Mouse (Mus musculus): ENCODE measurements around the gene Zfp319. TPM values are rescaled to one million over a fixed set of nuclear protein-coding genes. Genes with fewer than 3 reads are reported as not detected.

Zfp319 gene
- polyA plus RNA-seq, 1 experiment from 2014 or later: 3.4 TPM

- 69% methylated on average over 5 of the region's 5 CpGs for WGBS
- Histone ChIP-seq H3K4me3 (ENCODE audit: low read depth, low read length) (no peak overlapping the region), H3K27ac (ENCODE audit: low read depth, low read length) (no peak overlapping the region), H3K4me1 (replicated peaks; ENCODE audit: control insufficient read depth, insufficient read depth, low read length) (no peaks in the 10 kb centered on the region; the same call in 1 of the 2 replicates), H3K36me3 (ENCODE audit: control insufficient read depth, insufficient read depth, low read length) (peaks cover 24% of the 10 kb centered on the region), H3K4me2 (no peak overlapping the region), H3K27me3 (replicated peaks; ENCODE audit: control insufficient read depth, insufficient read depth, low read length) (peaks cover 2% of the 10 kb centered on the region), H3K9ac (ENCODE audit: low read depth, low read length) (no peak overlapping the region), H3K9me3 (ENCODE audit: control insufficient read depth, low read length) (no peaks in the 10 kb centered on the region)
- no peak for ATAC-seq (replicated peaks; ENCODE audit: low FRiP score)
- DNase-seq (ENCODE audit: low spot score): no peak
Observed at GRCm38 (mm10) chr8:95324646-95325045, 7.1 kb downstream of the Zfp319 start.

DNA sequence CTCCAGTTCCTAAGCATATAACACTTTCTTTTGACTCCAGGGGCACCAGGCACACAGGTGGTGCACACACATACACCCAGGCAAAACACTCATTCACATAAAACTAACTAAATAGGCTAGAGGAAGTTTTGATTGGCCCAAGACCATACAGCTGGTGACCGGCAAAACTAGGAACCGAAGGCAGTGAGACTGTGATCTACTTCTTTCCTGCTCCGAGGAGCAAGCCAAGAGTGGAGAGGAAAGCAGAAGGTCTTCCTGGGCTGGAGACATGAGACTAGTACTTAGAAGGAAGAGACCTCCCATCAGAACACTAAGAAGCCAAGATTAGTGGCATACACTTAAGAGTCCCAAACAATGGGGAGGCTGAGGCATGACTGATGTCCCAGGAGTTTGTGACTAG is 8.5 kb downstream of the Zfp319 start:
- WGBS: 80% methylated on average over 3 of the region's 3 CpGs
- H3K9me3 ChIP-seq (ENCODE audit: control insufficient read depth, low read length): no peaks in the 10 kb centered on the region
- H3K4me1 ChIP-seq (replicated peaks; ENCODE audit: control insufficient read depth, insufficient read depth, low read length): no peaks in the 10 kb centered on the region; the same call in 1 of the 2 replicates

GRCm38 (mm10) chr8:95320224-95321139 is 11.3 kb downstream of the Zfp319 start:
- peak; percentile 63 for DNase-seq (ENCODE audit: low spot score)
- 3% methylated on average over 41 of the region's 41 CpGs for WGBS
- Histone ChIP-seq H3K27ac (ENCODE audit: low read depth, low read length) (no peak overlapping the region), H3K4me3 (ENCODE audit: low read depth, low read length) (peak overlapping the region; percentile 51), H3K9me3 (ENCODE audit: control insufficient read depth, low read length) (no peaks in the 10 kb centered on the region), H3K4me1 (replicated peaks; ENCODE audit: control insufficient read depth, insufficient read depth, low read length) (no peaks in the 10 kb centered on the region; the same call in 1 of the 2 replicates), H3K9ac (ENCODE audit: low read depth, low read length) (0 out of 2 replicates have a peak overlapping the region, but pooled peaks have one; percentile 20), H3K4me2 (peak overlapping the region; percentile 93), H3K36me3 (ENCODE audit: control insufficient read depth, insufficient read depth, low read length) (no peaks in the 10 kb centered on the region), H3K27me3 (replicated peaks; ENCODE audit: control insufficient read depth, insufficient read depth, low read length) (peaks cover 2% of the 10 kb centered on the region)
- peak; percentile 66 for ATAC-seq (replicated peaks; ENCODE audit: low FRiP score)

More for the DNA sequence above, 8.5 kb downstream of the Zfp319 start:
- H3K4me3 ChIP-seq (ENCODE audit: low read depth, low read length): no peak overlapping the region
- no peak overlapping the region for H3K9ac ChIP-seq (ENCODE audit: low read depth, low read length)
- no peak for DNase-seq (ENCODE audit: low spot score)
- no peak overlapping the region for H3K4me2 ChIP-seq
- H3K27me3 ChIP-seq (replicated peaks; ENCODE audit: control insufficient read depth, insufficient read depth, low read length): peaks cover 2% of the 10 kb centered on the region
- H3K36me3 ChIP-seq (ENCODE audit: control insufficient read depth, insufficient read depth, low read length): peaks cover 9% of the 10 kb centered on the region
- H3K27ac ChIP-seq (ENCODE audit: low read depth, low read length): no peak overlapping the region
- ATAC-seq (replicated peaks; ENCODE audit: low FRiP score): no peak

DNA sequence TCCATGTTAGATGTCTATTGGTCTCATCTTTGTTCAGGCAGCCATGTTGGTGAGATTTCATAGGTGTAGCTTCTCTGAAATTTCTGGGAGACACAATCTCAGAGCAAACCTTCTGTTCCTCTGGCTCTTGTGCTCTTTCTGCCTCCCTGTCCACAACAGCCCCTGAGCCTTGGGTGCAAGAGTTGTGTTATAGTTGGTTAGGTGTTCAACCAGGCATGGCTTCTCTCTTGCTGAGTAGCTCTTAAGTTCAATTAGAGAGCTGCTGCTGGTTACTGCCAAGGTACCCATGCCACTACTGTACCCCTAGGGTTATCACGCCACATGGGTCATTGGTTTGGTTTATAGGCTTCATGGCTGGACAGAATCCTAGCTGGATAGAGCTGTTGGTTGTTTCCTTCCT is 16.4 kb downstream of the Zfp319 start:
- H3K4me1 ChIP-seq (replicated peaks; ENCODE audit: control insufficient read depth, insufficient read depth, low read length): no peaks in the 10 kb centered on the region
- DNase-seq (ENCODE audit: low spot score) (no peak), ATAC-seq (replicated peaks; ENCODE audit: low FRiP score) (no peak)
- H3K27ac ChIP-seq (ENCODE audit: low read depth, low read length): no peak overlapping the region
- no peak overlapping the region for H3K9ac ChIP-seq (ENCODE audit: low read depth, low read length)
- H3K4me3 ChIP-seq (ENCODE audit: low read depth, low read length): no peak overlapping the region
- no peaks in the 10 kb centered on the region for H3K36me3 ChIP-seq (ENCODE audit: control insufficient read depth, insufficient read depth, low read length)
- 91% methylated on average over 1 of the region's 1 CpGs for WGBS
- no peak overlapping the region for H3K4me2 ChIP-seq
- no peaks in the 10 kb centered on the region; the same call in 1 of the 2 replicates for H3K27me3 ChIP-seq (replicated peaks; ENCODE audit: control insufficient read depth, insufficient read depth, low read length)
- H3K9me3 ChIP-seq (ENCODE audit: control insufficient read depth, low read length): no peaks in the 10 kb centered on the region

DNA sequence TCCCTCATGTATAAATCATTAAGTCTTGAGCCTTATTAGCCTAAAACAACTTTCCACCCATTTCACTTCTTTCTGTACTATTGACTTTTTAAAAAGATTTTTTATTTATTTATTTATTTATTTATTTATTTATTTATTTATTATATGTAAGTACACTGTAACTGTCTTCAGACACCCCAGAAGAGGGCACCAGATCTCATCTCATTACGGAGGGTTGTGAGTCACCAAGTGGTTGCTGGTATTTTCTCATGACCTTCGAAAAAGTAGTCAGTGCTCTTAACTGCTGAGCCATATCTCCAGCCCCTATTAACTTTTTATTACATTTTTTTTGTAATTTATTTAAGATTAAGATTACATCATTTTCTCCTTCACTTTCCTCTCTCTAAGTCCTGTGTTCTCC is 17.0 kb downstream of the Zfp319 start:
- ATAC-seq (replicated peaks; ENCODE audit: low FRiP score) (no peak), DNase-seq (ENCODE audit: low spot score) (no peak)
- no peak overlapping the region for H3K4me2 ChIP-seq
- 68% methylated on average over 2 of the region's 2 CpGs for WGBS
- H3K9me3 ChIP-seq (ENCODE audit: control insufficient read depth, low read length): no peaks in the 10 kb centered on the region
- H3K36me3 ChIP-seq (ENCODE audit: control insufficient read depth, insufficient read depth, low read length): no peaks in the 10 kb centered on the region
- no peak overlapping the region for H3K4me3 ChIP-seq (ENCODE audit: low read depth, low read length)
- H3K27me3 ChIP-seq (replicated peaks; ENCODE audit: control insufficient read depth, insufficient read depth, low read length): no peaks in the 10 kb centered on the region; the same call in 1 of the 2 replicates
- H3K9ac ChIP-seq (ENCODE audit: low read depth, low read length): no peak overlapping the region
- H3K4me1 ChIP-seq (replicated peaks; ENCODE audit: control insufficient read depth, insufficient read depth, low read length): no peaks in the 10 kb centered on the region
- H3K27ac ChIP-seq (ENCODE audit: low read depth, low read length): no peak overlapping the region

DNA sequence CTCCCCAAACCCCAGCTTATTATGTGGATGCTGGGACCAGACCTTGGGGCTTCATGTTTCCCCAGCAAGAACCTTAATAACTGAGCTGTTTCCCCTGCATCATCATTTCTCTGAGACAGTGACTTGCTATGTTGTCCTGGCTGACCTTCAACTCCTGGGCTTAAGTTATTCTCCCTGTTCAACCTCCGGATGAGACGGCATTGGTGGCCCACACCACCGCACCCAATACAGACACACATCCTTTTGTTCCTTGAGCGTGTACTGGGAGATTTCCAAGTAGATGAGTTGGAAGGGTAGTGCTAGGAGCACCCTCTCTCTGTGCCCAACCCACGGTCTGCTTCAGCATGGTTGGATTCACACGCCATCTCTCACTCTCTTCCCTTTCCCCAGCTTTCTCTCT is 17.9 kb downstream of the Zfp319 start:
- H3K27ac ChIP-seq (ENCODE audit: low read depth, low read length): no peak overlapping the region
- H3K4me1 ChIP-seq (replicated peaks; ENCODE audit: control insufficient read depth, insufficient read depth, low read length): no peaks in the 10 kb centered on the region
- no peak for ATAC-seq (replicated peaks; ENCODE audit: low FRiP score)

GRCm38 (mm10) chr8:95312836-95313235 is 18.9 kb downstream of the Zfp319 start:
- ATAC-seq (replicated peaks; ENCODE audit: low FRiP score) (no peak), DNase-seq (ENCODE audit: low spot score) (no peak)
- Histone ChIP-seq H3K9ac (ENCODE audit: low read depth, low read length) (no peak overlapping the region), H3K27me3 (replicated peaks; ENCODE audit: control insufficient read depth, insufficient read depth, low read length) (no peaks in the 10 kb centered on the region), H3K9me3 (ENCODE audit: control insufficient read depth, low read length) (no peaks in the 10 kb centered on the region), H3K4me2 (no peak overlapping the region), H3K4me3 (ENCODE audit: low read depth, low read length) (no peak overlapping the region), H3K36me3 (ENCODE audit: control insufficient read depth, insufficient read depth, low read length) (no peaks in the 10 kb centered on the region), H3K27ac (ENCODE audit: low read depth, low read length) (no peak overlapping the region), H3K4me1 (replicated peaks; ENCODE audit: control insufficient read depth, insufficient read depth, low read length) (no peaks in the 10 kb centered on the region)
- 64% methylated on average over 18 of the region's 18 CpGs for WGBS

More for the DNA sequence above, 17.9 kb downstream of the Zfp319 start:
- Histone ChIP-seq H3K4me2 (no peak overlapping the region), H3K27me3 (replicated peaks; ENCODE audit: control insufficient read depth, insufficient read depth, low read length) (no peaks in the 10 kb centered on the region), H3K36me3 (ENCODE audit: control insufficient read depth, insufficient read depth, low read length) (no peaks in the 10 kb centered on the region), H3K9ac (ENCODE audit: low read depth, low read length) (no peak overlapping the region), H3K9me3 (ENCODE audit: control insufficient read depth, low read length) (no peaks in the 10 kb centered on the region), H3K4me3 (ENCODE audit: low read depth, low read length) (no peak overlapping the region)
- 88% methylated on average over 6 of the region's 6 CpGs for WGBS
- no peak for DNase-seq (ENCODE audit: low spot score)

DNA sequence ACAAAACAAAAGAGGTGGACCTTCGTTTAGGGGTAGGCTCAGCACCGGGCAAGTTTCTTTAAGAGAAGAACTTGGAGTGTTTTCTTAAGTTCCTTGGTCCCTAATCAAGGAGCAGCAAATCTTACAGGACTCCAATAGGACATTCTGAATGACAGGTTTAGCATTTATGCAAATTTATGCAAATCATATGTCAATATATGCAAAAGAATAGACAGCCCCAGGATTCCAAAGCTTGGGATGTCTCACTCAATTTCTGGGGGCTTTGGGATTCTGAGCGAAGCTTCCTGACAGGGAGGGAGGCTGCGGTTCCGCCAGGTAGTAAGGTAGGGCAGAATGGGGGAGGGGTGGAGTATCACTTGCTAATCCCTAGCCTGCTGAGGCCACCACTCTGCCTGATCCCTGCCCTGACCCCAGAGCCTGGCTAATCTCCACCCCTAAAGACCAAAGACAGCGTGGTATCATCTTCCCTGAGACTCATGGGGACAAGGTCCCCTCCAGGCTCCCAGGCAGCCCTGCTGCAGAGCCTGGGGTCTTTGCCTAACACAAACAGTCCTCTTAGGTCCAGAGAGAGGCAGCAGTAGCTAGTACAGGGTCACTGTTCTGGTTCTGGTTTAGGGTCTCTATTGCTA is 21.3 kb downstream of the Zfp319 start, which contains the start of gene Tepp:
Gene Tepp (plus strand): TSS at position 225 of the 629 bp plus-strand sequence.
- Histone ChIP-seq H3K36me3 (ENCODE audit: control insufficient read depth, insufficient read depth, low read length) (no peaks in the 10 kb centered on the region), H3K4me1 (replicated peaks; ENCODE audit: control insufficient read depth, insufficient read depth, low read length) (no peaks in the 10 kb centered on the region), H3K27ac (ENCODE audit: low read depth, low read length) (no peak within 1 kb of the TSS), H3K27me3 (replicated peaks; ENCODE audit: control insufficient read depth, insufficient read depth, low read length) (no peaks in the 10 kb centered on the region), H3K4me2 (no peak within 1 kb of the TSS), H3K9me3 (ENCODE audit: control insufficient read depth, low read length) (no peaks in the 10 kb centered on the region), H3K9ac (ENCODE audit: low read depth, low read length) (no peak within 1 kb of the TSS), H3K4me3 (ENCODE audit: low read depth, low read length) (no peak within 1 kb of the TSS)
- ATAC-seq (replicated peaks; ENCODE audit: low FRiP score) (no peak), DNase-seq (ENCODE audit: low spot score) (no peak)
- 32% methylated on average over 6 of the region's 6 CpGs for WGBS
